Mouse (Mus musculus): Measurements from ENCODE around the gene Pakap. TPM values are rescaled to one million over a fixed set of nuclear protein-coding genes. Genes with fewer than 3 reads are reported as not detected.

Gene Pakap
- total RNA-seq, 2 experiments from 2014 or later: 2.8 to 4.8 TPM

DNA sequence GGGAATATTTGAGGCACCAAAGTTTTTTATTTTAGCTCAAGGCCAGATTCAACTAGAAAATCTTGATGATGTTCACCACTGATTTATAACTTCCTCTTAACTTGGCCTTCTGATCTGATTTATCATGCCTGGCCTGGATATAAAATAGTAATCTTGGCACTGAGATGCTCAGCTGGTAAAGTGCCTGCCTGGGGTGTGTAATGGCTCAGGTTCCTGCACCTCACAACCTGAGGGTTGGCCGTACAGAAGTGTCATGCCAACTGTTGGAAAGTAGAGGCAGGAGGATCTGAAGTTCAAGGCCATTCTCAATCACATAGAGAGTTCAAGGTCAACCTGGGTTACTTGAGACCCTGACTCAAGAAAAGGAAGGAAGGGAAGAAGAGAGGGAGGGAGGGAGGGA lies 57.3 kb downstream of the Pakap start:
- no peak for DNase-seq (ENCODE audit: low spot score)

GRCm38 (mm10) chr4:57625756-57626155 lies 57.8 kb downstream of the Pakap start:
- no peak for DNase-seq (ENCODE audit: low spot score)

GRCm38 (mm10) chr4:57626921-57627320 lies 58.9 kb downstream of the Pakap start:
- DNase-seq (ENCODE audit: low spot score): no peak

DNA sequence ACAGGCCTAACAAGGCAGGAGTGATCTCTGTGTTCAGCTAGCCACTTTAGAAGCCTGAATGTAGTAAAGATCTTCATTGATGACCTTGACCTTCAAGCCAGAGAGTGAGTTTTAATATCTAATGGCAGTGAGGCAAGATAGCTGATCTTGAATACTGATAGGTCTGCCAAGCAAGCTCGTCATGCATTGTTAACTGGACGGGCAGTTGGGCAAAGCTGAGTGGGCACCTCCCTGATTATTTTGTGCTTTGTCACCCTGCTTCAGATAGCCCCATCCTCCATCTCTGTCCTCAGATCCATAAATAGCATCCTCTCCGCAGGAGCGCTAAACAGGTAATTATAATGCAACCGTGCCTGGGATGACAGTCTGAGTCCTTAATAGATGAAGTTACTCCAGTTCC lies 64.4 kb downstream of the Pakap start:
- no peak for DNase-seq (ENCODE audit: low spot score)

- no peak for DNase-seq (ENCODE audit: low spot score)
Measured at GRCm38 (mm10) chr4:57633052-57633451, 65.1 kb downstream of the Pakap start.

GRCm38 (mm10) chr4:57634956-57635355 lies 67.0 kb downstream of the Pakap start:
- DNase-seq (ENCODE audit: low spot score): no peak

DNA sequence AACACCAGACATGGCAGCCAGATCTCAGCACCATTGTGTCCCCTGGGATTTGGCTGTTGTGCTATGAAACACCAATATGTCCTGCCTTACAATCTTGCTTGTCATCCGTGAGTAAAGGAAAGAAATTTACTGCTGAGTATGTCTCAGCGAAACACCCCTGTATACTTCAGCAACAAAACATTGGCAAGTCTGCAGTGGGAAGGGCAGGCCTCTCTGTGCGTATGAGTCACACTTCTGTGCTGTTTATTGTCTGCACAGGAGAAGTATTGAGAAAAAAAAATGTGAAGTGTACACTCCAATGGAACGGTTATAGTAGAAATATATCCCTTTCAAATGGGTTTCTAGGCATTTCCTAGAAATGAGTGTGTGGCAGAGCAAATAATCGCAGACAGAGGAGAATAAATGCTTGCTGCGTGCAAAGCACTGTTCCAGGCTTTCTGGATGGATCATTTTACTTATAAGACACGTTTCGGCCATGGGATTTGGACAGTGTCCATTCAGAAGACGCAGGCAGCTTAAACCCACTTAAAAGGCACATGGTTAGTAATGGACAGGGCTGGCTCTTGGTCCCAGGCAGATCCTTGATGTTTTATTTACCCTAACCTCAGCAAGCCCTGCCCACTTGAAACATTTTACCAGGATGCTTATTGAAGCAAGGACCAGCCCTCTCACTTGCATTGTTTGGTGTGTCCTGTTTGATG lies 69.0 kb downstream of the Pakap start:
- no peak for DNase-seq (ENCODE audit: low spot score)

GRCm38 (mm10) chr4:57637636-57638386 lies 69.8 kb downstream of the Pakap start:
- DNase-seq (ENCODE audit: low spot score): no peak

- DNase-seq (ENCODE audit: low spot score): no peak
Measured at GRCm38 (mm10) chr4:57638941-57639340, 71.0 kb downstream of the Pakap start.

DNA sequence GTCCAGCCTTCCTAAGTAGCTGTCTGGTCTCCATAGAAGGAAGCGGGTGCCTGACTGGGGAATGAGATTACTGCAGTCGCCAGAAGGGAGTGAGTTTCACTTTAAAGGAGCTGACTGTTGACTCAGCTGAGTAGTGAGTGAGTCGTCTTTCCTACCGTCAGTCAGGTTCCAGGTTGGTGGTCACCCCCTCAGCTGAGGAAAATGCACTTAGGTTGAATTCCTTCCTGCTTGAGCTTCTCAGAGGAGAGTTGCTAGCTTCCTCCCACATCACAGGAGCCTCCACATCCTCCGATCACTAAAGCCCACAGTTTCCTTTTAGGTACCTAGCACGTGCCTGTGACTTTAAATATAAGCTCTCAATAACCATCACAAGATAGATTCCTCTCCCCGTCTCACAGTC lies 72.2 kb downstream of the Pakap start:
- DNase-seq (ENCODE audit: low spot score): no peak

DNA sequence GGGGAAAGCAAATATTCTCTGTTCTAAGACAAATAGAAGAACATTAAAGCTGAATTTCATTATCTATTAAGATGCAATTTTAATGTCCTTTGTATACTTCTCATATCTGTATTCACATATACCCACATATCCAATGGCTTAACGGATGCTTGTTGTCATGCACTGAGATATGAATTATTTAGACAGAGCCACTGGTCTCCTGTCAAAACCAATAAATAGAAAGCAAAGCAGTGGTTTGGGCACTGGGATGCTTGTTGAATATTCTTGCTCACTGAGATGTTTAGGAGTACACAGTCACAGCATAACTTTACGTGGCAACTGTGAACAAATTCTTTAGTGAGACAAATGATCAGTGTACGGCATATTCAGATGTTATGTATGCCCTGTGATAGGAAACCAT lies 73.0 kb downstream of the Pakap start:
- no peak for DNase-seq (ENCODE audit: low spot score)

DNA sequence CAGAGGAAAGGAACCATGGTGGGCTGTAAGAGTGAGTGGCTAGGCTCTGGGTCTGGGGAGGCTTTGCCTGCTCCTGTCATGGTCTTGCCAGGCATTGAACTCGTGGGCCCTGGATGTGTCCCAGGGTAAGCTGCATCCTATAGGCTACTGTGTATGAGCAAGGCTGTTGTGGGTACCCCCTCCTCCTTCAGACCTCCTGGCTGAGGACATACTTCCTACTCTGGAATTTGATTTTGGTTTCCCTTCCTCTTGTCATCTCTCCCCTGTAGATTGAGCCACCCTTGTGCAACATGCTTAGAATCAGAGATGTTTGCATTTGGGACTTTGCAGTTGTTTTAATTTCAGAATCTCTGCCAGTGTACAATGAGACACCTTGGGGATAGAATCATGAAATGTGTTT lies 83.0 kb downstream of the Pakap start:
- no peak for DNase-seq (ENCODE audit: low spot score)

GRCm38 (mm10) chr4:57651547-57651946 lies 83.6 kb downstream of the Pakap start:
- no peak for DNase-seq (ENCODE audit: low spot score)

GRCm38 (mm10) chr4:57652185-57652904 lies 84.4 kb downstream of the Pakap start:
- DNase-seq (ENCODE audit: low spot score): no peak

DNA sequence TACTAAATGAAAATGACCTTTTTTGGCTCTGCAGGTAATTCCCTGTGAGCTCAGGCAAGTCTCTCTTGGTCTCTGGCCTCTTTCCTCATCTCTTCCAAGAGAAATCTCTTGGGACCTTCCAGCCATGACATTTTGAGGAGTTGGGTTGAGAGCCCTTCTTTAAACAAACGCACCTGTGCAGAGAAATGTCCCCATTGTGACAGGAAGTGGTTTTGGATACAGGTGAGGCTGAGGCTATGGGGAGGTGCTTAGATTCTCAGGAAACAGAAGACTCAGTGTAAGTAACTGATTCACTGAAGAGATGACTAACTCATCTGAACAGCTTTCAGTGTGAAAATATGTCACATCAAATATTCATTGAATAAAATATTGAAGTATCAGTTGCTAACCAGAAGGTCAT lies 88.0 kb downstream of the Pakap start:
- DNase-seq (ENCODE audit: low spot score): no peak

- no peak for DNase-seq (ENCODE audit: low spot score)
Measured at GRCm38 (mm10) chr4:57656388-57656787, 88.4 kb downstream of the Pakap start.

GRCm38 (mm10) chr4:57656861-57657260 lies 88.9 kb downstream of the Pakap start:
- no peak for DNase-seq (ENCODE audit: low spot score)

DNA sequence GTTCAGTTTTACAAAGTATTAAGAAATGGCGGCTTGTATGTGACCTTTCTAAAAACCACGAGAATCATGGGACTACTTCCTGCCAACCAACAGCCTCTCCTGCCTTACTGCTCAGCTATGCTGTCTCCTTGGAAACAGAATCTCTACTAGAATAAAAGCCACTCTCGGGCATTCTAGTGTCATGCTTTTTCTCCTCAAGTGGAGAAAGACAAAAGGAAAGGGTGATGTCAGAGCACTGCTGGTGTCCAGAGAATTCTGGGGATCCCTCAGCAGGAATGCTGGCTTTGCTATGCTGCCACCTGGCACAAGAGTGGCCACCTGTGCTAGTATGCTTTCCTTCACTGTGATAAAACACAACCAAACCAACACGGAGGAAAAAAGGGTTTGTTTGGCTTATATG lies 92.5 kb downstream of the Pakap start:
- DNase-seq (ENCODE audit: low spot score): no peak

DNA sequence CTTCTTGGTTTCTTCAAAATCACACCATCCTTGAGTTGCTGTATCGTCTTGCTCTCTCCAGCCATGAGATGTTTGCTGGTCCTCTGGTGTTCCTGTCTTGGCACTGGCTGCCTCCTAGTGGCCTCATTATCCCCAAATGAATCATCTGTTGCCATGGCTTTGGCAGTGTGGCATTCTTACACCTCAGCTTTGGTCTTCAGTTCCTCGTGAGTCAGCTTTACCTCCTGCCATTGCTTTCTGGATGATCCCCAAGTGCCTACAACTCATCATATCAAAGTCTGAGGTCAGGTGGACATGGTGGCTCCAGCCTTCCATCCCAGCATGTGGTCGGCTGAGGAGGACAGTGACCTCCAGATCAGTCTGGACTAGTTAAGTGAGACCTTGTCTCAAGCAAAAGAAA lies 98.1 kb downstream of the Pakap start:
- no peak for DNase-seq (ENCODE audit: low spot score)

DNA sequence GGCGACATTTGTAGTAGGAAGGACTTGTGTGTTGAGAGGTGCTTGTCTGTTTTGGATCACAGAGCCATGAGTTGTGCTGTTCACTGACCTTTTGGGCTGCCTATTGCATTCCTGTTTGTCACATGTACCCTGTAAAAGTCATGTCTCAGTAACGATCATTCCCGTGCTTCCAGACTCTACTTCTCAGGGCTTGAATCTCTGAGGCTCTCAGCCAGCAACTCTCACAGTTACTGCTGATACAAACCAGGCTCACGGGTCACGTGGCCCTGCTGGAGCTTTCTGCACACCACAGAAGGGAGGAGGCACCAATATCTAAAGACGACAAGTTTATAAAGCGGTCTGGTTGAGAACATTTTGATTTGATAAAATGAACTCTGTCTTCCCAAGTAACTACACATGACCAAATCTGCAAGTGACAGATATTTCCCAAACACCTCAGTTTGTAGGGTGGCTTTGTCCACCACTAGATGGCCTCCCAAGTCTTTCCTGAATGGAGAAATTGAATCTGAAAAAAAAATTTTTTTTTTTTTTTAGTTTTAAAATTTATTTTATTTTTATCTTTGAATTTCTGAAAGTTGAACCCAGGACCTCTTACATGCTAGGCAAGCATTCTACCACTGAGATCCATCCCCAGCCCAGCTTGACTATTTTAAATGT lies 103.0 kb downstream of the Pakap start:
- no peak for DNase-seq (ENCODE audit: low spot score)

- DNase-seq (ENCODE audit: low spot score): no peak
Measured at GRCm38 (mm10) chr4:57672541-57672940, 104.6 kb downstream of the Pakap start.

Data from gastrocnemius, adult 18-20 months (tissue).